Mouse (Mus musculus): ENCODE data around the gene Stxbp5.

- TF ChIP-seq CTCF (IDR thresholded peaks at IDR 0.05; ENCODE audit: low read depth, low read length) (no peak), POLR2A (IDR thresholded peaks at IDR 0.05; ENCODE audit: borderline replicate concordance, low read depth, low read length) (no peak)
Measured at GRCm38 (mm10) chr10:9860022-9860421, 40.9 kb downstream of the Stxbp5 start.
